Mouse (Mus musculus) hematopoietic stem cell, adult 5-6 weeks (primary cell): ENCODE results near the gene 4921511C20Rik. TPM values are rescaled to one million over a fixed set of nuclear protein-coding genes. Genes with fewer than 3 reads are reported as not detected.

ENCODE experiments used
- ATAC-seq, 2 experiments: fragments of 125-278 bp in 1 of 2; replicated peaks in 1 of 2; 2 replicates each; pipeline ENCODE4 v1.8.0; 2016 to 2017; ENCODE audit warnings: inconsistent platforms in 2 of 2, mild to moderate bottlenecking in 2 of 2, moderate number of reproducible peaks in 2 of 2, low read depth in 1 of 2, moderate TSS enrichment in 1 of 2; ENCODE audit not compliant: low FRiP score in 2 of 2, poor library complexity in 2 of 2, severe bottlenecking in 2 of 2, insufficient read depth in 1 of 2, low TSS enrichment in 1 of 2
- total RNA-seq: library from RNA; stranded (forward); fragments of 172-1452, 232-1000 nt; gene quantifications from 2 replicates; pipeline ENCODE4 v1.2.3, GENCODE M21; 2017

4921511C20Rik gene
- total RNA-seq: not detected in 2 replicates

GRCm38 (mm10) chrX:127393993-127394392, at the start of gene 4921511C20Rik:
Gene 4921511C20Rik (plus strand): TSS chrX:127394293.
- ATAC-seq: no peak
